Mouse (Mus musculus): ENCODE measurements at regions not wholly inside any gene's neighbourhood (a gene's known extent, or its start where the extent isn't known, plus 50 kb on each side); places are given as distances from the start of the nearest gene placed in this dataset.

- DNase-seq (ENCODE audit: low spot score), result no peak
Measured at GRCm38 (mm10) chr3:147542285-147542684, 690.1 kb downstream of the Ttll7 start.

- DNase-seq (ENCODE audit: low spot score), result no peak
Measured at GRCm38 (mm10) chr3:147537584-147537983, 685.4 kb downstream of the Ttll7 start.

GRCm38 (mm10) chr3:147532196-147532595, 680.0 kb downstream of the Ttll7 start:
- no peak for DNase-seq (ENCODE audit: low spot score)

- no peak for DNase-seq (ENCODE audit: low spot score)
Measured at GRCm38 (mm10) chr3:147531608-147532180, 679.5 kb downstream of the Ttll7 start.

Data from layer of hippocampus, adult 11-12 months (tissue).